Mouse (Mus musculus) brain, embryonic 18.5 days (tissue): ENCODE results near the gene Ints6l.

ENCODE experiments used
- DNase-seq: peaks from one replicate; pipeline ENCODE4 v3.0.0-alpha.2; 2012; ENCODE audit warnings: low read depth, low spot score

Gene Ints6l

DNA sequence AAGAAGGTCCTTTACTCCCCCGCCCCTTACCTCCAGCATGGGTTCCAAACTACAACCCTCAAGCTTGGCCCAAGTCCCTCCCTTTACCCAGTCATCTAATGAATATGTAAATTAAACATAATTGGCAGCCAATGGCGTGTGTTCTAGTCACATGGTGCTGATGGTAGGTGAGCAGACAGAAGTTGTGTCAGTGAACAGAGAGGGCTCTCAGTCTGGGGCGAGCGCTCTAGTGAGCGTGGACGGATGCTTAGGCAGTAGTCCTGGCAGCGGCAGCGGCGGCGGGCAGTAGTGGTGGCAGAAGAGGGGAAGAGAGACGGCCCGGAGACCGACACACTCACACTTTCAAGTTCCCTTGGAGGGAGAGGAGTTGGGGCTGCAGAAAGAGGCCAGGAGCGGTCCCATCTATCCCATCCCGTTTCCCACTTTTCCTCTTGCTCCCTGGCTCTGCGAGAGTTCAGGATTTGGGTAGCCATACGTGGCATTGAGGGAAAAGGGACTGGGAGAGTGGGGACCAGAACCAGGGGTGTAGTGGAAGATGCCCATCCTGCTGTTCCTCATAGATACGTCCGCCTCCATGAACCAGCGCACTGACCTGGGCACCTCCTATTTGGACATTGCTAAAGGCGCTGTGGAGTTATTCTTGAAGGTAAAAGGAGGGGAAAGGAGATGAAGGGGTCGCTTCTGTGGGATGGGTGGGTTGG lies at the start of gene Ints6l:
Gene Ints6l (plus strand): TSS at position 187 of the 701 bp plus-strand sequence.
- peak; percentile 51 for DNase-seq

DNA sequence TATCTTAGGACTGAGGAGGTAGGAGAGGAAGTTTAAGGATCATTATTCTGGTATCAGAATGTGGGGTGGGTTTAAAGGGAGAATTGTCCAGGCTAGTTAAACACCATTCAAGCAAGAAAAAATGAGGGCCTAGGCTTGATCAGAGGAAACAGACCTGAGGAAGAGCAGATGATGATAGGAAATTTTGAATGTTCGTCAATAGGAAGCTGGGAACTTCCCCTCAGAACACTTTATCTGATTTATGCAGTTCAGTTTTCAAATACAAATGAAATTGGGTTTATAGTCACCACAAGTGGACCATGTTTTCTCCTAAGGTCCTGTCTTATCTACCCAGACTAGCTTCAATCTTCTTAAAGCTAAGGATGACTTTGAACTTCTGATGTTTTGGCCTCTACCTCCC lies 49.2 kb upstream of the Ints6l start:
- DNase-seq: no peak

DNA sequence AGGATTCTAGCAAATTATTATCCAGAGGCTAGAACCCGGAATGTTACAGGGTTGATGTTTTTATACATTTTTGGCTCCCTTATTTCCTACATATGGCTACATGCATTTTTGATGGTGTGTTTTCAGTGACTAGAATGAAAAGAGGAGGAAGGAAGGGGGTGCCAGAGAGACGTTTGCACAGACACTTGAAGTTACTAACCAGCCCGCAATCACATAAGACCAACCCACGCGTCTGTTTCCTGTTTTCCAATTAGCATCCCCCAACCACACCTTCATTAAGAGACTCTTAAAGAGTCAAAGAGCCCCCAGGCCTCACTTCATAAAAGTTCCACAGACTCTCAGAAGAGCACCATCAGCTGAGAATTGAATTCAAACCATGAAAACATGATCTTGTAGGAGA lies 48.5 kb upstream of the Ints6l start:
- no peak for DNase-seq

DNA sequence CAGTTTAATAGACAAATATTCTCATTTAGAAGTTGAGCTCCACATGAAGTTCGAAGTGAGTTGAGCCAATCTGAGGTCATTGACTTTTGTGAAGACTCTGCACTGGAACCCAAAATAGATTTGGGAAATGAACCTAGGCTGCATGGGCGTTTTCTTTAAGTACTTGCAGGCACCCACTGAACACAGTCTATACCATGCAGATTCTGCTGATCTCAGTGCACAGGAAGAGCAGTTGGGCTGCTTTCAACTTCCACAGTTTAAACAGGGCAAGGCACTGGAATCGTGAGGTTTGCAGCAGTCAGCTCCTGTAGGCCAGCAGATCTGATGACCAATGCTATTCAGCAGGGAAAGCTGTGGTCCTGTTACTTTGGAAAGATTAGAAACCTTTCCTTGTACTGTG lies 38.4 kb upstream of the Ints6l start:
- DNase-seq: no peak

DNA sequence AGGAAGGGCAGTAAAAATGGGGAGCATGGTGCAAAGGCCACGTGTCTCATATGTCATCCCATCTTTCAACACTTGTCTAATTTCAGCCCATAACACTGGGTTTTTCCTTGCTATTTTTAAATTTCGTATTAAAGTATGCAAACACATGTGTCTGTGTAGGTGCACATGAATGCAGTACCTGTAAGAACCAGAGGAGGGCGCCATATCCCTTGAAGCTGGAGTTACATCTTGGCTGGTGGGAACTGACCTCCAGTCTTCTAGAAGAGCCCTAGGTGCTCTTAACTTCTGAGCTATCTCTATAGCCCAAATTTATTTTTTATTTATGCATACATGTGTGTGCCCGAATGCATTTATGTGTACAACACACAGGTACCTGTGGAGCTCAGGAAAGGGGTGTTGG lies 37.1 kb upstream of the Ints6l start:
- DNase-seq: no peak

DNA sequence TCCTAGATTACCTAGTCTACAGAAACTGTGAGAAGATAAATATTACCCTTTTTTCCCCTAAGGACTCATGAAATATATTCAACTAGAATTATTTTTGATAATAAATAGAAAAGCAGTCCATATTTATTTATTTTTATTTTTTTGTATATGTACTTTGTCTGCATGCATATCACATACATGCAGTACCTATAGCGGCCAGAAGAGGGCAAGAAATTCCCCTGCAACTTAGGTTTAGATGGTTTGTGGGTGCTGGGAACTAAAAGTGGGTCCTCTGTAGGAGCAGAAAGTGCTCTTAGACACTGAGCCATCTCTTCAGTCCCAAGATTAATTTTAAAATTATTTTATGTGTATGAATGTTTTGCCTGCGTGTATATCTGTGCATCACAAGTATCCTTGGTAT lies 24.1 kb upstream of the Ints6l start:
- DNase-seq: no peak

DNA sequence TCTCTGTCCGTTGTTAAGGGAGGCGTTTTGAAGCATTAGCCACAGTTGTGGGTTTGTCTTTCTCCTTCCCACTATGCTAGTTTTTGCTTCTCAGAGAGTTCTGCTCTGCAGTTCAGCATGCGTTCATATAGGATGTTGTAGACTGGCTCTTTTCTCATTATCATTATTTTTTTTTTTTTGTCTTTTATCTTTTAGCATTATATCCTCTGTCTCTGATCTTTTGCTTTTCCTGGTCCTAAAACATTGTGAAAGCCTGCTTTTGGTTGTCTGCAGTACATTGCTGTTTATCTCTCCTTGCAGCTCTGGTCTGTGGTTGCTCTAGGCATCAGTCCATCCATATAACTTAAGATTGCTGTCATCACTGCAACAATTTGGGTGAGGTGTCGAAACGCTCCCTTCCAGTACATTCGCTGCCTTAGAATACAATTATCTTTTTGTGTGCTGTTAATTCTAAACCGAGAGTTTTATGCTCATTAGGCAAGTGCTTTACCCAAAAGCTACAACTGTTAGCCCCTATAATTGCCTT lies 18.8 kb upstream of the Ints6l start:
- DNase-seq: no peak

DNA sequence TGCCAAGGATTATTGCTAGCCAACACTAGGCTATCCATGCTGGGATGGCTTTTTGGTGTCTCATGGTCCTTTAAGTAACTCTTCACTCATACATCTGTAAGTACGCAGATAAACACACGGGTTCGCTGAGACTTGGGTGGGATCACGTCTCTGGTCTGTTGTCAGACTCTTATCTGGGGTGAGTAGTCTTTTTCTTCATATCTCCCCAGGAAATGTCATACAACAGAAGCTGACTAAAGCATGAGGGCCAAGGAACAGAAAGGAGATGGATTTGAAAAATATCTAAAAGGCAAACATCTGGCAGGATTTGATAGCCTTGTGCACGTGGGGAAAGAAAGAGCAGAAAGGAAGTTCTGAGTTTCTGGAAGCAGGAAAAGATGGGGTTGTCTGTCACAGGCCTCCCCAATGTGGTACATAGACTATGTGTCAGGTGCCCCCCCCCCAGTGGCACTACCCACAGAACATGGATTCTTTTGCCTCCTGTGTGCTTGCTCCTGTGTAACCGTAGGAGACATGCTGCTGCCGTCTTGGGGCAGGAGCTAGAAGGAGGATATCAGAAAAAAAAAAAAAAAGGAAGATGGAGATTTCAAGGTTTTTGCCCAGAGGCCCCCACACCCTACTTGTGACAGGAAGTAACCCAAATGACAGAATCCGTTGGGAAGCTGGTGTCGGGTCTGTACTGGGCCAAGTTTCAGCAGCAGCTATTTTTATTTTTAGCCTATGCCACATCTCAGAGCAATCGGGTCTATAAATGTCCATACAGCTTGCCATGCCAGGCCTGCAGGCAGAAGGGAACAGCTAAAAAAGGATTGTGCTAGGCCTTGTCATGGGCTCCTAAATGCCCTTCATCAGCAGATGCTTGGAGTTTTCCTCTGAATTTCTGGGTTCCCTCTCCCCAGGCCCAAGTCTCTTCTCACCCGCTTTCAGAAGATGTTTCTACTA lies 7.9 kb upstream of the Ints6l start:
- DNase-seq: no peak

DNA sequence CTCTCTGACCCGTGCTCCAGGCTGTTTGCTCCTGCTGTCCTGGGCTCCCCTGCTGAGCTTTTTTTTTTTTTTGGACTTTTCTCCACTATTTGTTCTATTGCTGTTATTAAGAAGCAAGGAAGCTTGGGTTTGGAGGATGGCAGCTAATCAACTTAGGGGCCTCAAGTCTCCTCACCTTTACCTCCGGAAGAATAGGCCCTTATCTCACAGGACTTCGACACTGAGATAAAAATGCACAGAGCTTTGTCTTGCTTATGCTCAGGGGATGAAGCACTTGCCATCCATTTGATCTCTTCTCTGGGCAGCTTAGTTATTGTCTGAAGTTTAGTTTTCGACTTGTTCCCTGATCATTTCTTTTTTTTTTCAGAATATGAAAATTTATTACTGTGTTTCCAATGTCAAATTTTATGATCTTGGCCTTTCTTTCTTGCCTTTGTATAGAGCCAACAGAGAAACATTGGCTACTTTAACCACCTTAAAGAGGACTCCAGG lies 7.1 kb upstream of the Ints6l start, which contains the start of gene Gm2174:
Gene Gm2174 (plus strand): TSS at position 442 of the 492 bp plus-strand sequence.
- no peak for DNase-seq

DNA sequence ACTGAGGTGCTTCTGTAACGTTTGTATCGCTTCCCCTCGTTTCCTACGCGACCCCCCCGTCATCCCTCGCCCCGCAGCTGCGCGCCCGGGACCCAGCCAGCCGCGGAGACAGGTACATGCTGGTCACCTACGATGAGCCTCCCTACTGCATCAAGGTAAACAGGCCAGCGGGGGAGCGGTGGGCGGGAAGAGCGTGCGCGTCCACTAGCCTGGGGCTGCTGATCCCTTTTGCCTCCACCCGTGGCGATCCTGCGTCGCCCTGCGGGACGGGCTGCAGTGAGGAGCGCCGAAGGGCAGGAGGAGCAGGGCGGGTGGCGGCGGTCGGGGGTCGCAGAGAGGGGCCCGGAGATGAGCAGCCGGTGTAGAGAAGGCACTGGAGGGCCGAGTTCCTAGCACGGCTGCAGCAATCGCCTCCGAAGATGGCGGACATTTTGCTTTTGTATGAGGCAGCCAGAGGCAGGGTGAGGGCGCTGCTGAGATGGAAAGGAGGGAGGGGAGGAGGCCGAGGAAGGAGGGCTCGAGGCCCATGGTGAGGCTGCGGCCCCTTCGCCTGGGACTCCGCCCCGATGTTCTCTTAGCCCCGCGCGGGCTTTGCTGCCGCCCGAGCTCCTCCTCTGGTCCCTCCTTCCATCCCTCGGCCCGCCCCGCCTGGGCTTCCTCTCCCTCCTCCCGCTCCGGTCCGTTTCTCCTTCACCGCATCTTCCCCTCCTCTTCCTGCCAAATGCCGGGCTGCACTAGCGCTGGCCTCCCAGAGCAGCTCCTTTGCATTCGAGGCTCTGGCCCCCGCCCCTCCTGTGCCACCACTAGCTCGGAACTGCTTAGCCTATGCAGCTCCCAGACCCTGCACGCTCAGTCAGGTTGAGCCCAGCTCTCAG lies 952 bp downstream of the Ints6l start:
- DNase-seq: peak; percentile 81

DNA sequence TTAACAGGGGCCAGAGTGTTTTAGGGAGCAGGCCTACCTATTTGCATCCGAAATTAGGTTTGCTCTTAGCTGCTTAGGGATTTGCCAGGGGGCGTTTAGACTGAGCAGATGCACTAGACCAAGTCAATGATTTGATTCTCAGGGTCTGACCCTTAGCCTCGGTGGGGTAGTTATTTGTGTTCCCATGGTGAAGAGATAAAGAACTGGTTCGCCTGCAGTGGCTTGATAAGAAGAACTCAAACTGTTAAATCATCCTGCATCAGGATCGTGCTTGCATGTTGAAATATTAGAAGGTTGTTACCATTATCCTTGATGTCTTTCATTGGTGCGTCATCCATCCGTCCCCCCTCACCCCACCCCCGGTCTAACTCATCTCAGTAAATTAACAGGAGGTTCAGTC lies 1.7 kb downstream of the Ints6l start:
- DNase-seq: no peak

DNA sequence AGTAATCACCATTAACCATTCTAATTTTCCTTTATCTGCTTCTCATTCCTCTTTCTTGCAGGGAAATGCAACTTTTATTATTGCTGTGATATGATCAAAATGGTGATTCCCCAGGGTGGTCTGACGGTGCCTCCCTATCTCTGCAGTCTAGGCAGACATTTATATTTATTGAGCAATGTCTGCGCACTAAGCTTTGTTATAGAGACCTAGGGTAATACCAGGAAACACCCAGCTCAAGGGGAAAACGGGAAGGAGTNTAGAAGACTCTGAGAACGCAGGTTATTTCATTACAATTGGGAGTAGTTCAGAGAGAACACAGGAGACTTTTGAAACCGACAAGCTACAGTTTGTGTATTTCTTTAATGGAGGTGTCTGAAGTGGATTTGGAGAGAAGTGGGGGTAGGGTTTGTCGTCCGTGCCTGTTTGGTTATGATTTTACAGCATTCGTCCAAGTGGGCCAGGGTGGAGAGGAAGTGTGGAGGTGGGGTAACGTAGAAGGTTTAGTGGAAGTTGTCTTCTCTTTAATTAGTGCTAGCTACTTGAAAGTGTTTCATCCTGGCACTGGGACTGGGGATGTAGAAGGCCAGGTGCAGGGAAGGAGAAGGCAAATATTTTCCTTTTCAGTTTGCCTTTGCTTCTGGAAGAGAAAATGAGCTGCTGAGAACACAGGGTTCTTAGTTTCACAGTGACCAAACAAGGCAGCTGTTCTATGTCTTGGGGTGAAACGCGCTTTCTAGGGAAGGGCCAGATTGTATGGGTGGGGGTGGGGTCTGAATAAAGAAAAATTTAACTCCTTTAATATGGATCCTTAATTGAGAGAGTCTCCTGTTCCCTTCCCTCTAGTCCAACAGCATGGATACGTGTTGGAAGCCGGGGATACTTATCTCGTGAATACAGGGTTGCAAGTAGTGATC lies 7.6 kb downstream of the Ints6l start:
- no peak for DNase-seq

DNA sequence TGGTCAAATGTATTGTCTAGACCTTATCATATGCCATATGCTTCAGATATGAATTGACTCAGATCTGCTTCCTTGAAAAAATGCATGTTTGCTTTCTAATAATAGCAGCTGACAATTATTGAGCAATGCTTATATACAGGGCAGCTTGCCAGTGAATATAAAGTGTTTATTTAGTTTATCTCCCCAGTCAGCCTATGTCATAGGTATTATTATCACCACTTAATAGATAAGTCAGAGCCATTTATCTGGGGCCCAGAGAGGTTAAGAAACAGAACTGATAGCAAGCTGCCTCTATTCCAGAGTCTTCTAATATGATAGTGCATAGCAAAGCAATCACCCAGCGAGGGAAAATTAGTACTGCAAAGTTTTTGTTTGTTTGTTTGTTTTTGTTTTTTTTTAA lies 10.2 kb downstream of the Ints6l start:
- no peak for DNase-seq

DNA sequence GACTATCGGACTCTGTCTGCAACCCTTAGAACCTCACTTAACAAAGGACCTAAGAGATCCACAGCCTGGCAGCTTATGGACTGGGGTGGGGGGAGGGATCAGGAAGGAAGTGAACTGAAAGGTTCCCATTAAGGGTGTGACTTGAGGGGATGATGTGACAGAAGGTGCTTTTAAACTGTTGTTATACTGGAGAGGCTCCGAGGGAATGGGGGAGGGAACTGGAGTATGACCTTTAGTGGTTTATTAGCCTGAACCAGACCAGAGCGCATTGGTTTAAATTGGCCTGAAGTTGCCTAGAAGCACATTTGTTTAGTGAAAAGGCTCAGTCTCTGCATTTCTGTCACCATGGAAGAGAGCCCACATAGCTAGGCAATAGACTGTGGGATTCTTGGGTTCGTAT lies 13.0 kb downstream of the Ints6l start:
- no peak for DNase-seq

DNA sequence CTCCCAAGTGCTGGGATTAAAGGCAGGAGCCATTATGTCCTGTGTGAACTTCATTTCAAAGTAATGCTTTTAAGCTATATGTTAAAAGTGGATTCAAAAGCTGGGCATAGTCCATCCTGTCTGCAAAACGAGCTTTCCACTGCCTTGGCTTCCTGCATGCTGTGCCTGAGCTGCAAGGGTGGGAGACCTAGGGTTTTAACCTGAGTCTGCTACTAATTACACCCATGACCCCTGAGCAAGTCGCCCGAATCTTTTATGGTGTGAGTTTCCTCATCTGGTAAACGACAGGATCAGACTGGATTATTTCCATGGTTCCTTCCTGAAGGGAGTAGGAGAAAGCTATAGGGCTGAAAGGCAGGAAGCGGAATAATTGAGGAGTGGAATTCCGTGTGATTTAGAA lies 13.8 kb downstream of the Ints6l start:
- no peak for DNase-seq

DNA sequence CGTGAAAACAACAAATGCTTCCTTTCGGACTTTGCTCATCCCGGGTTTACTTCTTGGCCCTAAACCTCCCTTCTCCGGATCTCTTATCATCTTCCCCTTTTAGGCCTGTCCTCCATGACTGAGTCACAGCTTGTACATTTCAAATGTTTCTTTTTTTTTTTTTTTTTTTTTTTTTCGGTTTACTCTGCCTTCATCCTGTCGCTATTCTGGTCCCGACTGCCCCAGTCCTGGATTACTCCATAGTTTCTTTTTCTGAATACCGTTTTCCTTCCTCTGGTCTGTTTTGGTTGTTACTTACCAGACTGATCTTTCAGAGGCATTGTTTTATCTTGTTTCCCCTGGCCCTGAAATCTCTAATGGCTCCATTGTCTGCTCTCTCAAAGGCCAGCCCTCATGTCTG lies 19.4 kb downstream of the Ints6l start:
- no peak for DNase-seq

DNA sequence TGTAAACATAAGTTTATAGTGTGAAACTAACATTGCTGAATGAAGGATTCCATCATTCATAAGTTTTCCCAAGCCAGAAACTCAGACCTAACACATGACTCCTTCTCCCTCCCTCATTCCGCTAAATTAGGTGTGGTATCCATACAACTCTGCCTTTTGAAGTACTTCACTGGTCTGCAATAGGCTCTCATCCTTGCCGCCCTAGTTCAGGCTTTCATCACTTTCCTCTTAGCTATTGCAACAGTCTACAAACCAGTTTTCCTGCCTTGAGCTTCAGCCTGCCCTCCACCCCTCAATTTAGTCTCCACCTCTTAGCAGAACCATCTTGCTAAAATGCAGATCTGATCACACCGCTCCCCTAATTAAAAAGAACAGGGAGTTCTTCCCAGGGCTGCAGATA lies 22.9 kb downstream of the Ints6l start:
- DNase-seq: no peak

DNA sequence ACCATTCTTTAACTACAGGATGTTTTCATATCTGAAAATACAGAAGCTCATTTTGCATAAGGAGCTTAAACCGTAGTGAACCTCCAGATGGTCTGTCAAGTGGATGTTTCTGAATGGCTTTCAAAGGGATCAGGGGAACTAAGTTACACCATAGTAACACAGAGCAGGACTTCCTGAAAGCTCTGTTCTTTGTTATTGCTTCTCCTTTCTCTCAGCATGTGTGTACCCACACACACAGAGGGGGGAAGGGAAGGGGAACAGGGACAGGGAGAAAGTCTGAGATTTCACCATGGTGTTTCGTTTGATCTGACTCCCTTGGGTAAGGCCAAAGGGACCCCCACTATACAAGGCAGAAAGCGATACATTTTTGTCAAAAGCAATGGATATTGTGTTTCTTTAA lies 27.2 kb downstream of the Ints6l start:
- no peak for DNase-seq

DNA sequence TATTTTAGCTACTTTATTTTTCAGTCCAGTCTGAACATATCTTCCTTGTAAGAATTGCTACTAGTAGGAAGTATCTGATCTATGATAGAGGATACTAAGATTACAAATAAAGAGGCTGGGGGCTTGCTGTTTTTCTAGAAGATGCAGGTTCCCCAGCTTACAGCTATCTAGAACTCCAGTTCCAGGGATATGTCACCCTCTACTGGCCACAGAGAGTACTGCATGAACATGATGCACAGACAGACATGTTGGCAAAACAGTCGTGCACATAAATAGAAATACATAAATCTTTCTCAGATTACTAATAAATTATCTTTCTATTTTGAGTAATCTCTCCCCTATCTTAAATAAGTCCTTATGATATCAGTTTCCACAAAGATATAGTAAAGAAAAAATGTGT lies 35.1 kb downstream of the Ints6l start:
- no peak for DNase-seq

DNA sequence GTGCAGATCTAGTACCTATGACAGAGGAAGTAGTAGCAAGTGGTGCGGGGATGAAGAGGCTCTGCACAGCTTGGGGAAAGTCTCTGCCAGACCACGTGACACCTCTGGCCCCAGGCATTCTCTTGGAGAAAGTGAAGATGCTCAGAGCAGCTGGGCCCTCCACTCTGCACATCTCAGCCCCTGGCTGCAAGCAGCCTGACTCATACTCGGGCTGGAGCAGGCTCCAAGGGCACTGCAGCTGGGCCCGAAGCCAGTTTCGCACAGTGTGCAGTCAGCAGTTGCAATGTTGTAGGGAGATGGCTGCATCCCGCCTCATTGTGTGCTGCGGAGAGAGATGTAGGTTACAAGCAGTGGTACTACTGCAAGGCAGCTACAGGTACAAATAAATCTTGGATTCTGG lies 42.6 kb downstream of the Ints6l start:
- DNase-seq: no peak
